16 mouse cellular contexts compared by ENCODE assay signal in the genomic region with DNA sequence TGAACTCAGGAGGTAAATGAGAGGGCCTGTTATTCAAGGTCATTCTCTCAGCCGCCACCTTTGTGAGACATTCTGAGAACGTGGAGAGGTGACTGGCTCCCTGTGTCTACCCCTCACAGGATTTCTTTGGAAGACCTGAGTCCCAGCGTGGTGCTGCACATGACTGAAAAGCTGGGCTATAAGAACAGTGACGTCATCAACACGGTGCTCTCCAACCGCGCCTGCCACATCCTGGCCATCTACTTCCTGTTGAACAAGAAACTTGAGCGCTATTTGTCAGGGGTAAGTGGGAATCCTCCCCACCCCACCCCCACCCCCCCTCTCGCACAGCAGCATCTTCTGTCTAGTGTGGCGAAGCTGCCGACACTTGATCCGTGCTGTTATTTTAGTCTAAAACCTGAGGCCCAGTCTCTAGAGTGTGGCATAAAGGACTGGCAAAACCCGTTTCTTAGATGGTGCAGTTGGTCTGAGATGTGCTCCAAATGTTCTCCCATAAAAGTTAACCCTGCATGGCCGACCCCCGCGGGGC.
DNase-seq lines count a peak whose midpoint lies in the region; ATAC-seq lines count a peak whose summit lies in the region.
"Had no signal": no experiment of that assay in that cellular context is flagged by ENCODE, and none has a peak within 500 bp of the region (broad histone marks: within the 10 kb centered on the region; RNA-seq: fewer than 3 reads in every experiment).

No protein-coding gene starts in this region.

- peak; percentile 56 for ATAC-seq in kidney, embryonic 15.5 days (replicated peaks; ENCODE audit: low FRiP score)
- ATAC-seq in activated CD4-positive, CD25-positive, alpha-beta regulatory T cell, adult 4 months, result peak; percentile 98
- ATAC-seq in megakaryocyte progenitor cell, adult 5-6 weeks (replicated peaks; ENCODE audit: poor library complexity), result peak; percentile 92
- ATAC-seq in heart, embryonic 11.5 days (replicated peaks; ENCODE audit: insufficient number of reproducible peaks, low FRiP score, low TSS enrichment), result no peak

- H3K27me3 ChIP-seq in kidney, embryonic 15.5 days, result no peaks in the 10 kb centered on the region
- no peaks in the 10 kb centered on the region for H3K27me3 ChIP-seq in heart, embryonic 11.5 days (ENCODE audit: control insufficient read depth, insufficient read depth, low read length)
- H3K27me3 ChIP-seq: hindbrain, embryonic 12.5 days; liver, embryonic 15.5 days had no signal

- 0 out of 2 replicates have a peak overlapping the region, but pooled peaks have one; percentile 28 for H3K27ac ChIP-seq in kidney, embryonic 15.5 days
- H3K27ac ChIP-seq in heart, embryonic 11.5 days (ENCODE audit: low read depth, low read length), result no peak overlapping the region
- H3K27ac ChIP-seq: hindbrain, embryonic 12.5 days; liver, embryonic 15.5 days; macrophage had no signal

- WGBS in kidney, embryonic 15.5 days, result 61% methylated on average over 16 of the region's 16 CpGs
- 83% methylated on average over 16 of the region's 16 CpGs for WGBS in heart, embryonic 11.5 days (ENCODE audit: insufficient replicate concordance)

- 0 out of 2 replicates have a peak, but pooled peaks cover 7% of the 10 kb centered on the region for H3K4me1 ChIP-seq in kidney, embryonic 15.5 days
- H3K4me1 ChIP-seq in heart, embryonic 11.5 days (ENCODE audit: control insufficient read depth, insufficient read depth, low read length), result no peaks in the 10 kb centered on the region
- H3K4me1 ChIP-seq: hindbrain, embryonic 12.5 days; liver, embryonic 15.5 days had no signal

- DNase-seq in kidney, postnatal 4 days, result no peak
- DNase-seq in thymus, postnatal 4 days, result peak; percentile 57
- DNase-seq in frontal cortex, postnatal 36 days (ENCODE audit: low spot score in 2 of 2), result no peak
- no peak for DNase-seq in Muller cell, postnatal 12 days (ENCODE audit: inconsistent ontology term)
- DNase-seq: B cell, adult 2 months; cerebellum, adult 11 months; kidney, adult 11 months; layer of hippocampus, adult 9-11 months; right cerebral cortex, postnatal 4 days had no signal

- no peaks in the 10 kb centered on the region for H3K9me3 ChIP-seq in kidney, embryonic 15.5 days (replicated peaks)
- no peaks in the 10 kb centered on the region for H3K9me3 ChIP-seq in heart, embryonic 11.5 days (replicated peaks; ENCODE audit: control insufficient read depth, low read length)
- H3K9me3 ChIP-seq: liver, embryonic 15.5 days had no signal

- no peak overlapping the region for H3K4me2 ChIP-seq in kidney, embryonic 15.5 days
- no peak overlapping the region for H3K4me2 ChIP-seq in heart, embryonic 11.5 days
- H3K4me2 ChIP-seq: hindbrain, embryonic 12.5 days; liver, embryonic 15.5 days had no signal

- H3K36me3 ChIP-seq in kidney, embryonic 15.5 days, result peaks cover 75% of the 10 kb centered on the region
- peaks cover 50% of the 10 kb centered on the region for H3K36me3 ChIP-seq in heart, embryonic 11.5 days (ENCODE audit: control insufficient read depth, insufficient read depth, low read length)

- H3K9ac ChIP-seq in kidney, embryonic 15.5 days, result no peak overlapping the region
- no peak overlapping the region for H3K9ac ChIP-seq in heart, embryonic 11.5 days (ENCODE audit: low read depth, low read length)
- H3K9ac ChIP-seq: hindbrain, embryonic 12.5 days; liver, embryonic 15.5 days had no signal

- no peak overlapping the region for H3K4me3 ChIP-seq in kidney, embryonic 15.5 days (replicated peaks)
- H3K4me3 ChIP-seq in heart, embryonic 11.5 days (ENCODE audit: low read depth, low read length), result no peak overlapping the region
- H3K4me3 ChIP-seq: hindbrain, embryonic 12.5 days; liver, embryonic 15.5 days had no signal
